Mouse (Mus musculus): ENCODE data around the gene Olfr812. TPM values are rescaled to one million over a fixed set of nuclear protein-coding genes. Genes with fewer than 3 reads are reported as not detected.
"Not testable (repeated sequence)": the region's sequence is repeated elsewhere in the genome, so short reads cannot be mapped to it uniquely, and the experiment has no call there.

Gene Olfr812
- total RNA-seq (2021): not detected
- long read RNA-seq, experiment 1: 0 reads
- long read RNA-seq, experiment 2: 0 reads

GRCm38 (mm10) chr10:129845994-129846393 lies at the start of gene Olfr812:
Gene Olfr812 (minus strand): TSS chr10:129846094.
- no peak for TF ChIP-seq CTCF (conservative IDR thresholded peaks at IDR 0.05)
- no peak within 1 kb of the TSS for H3K27ac ChIP-seq
- no peak for DNase-seq (ENCODE audit: low spot score in 2 of 2)
- H3K4me3 ChIP-seq: no peak within 1 kb of the TSS

- Histone ChIP-seq H3K27ac (no peak overlapping the region), H3K4me3 (no peak overlapping the region)
- no peak for TF ChIP-seq CTCF (conservative IDR thresholded peaks at IDR 0.05)
- no peak for DNase-seq (ENCODE audit: low spot score in 2 of 2)
Measured at GRCm38 (mm10) chr10:129885934-129886333, 40.0 kb upstream of the Olfr812 start.

GRCm38 (mm10) chr10:129885496-129885895 lies 39.6 kb upstream of the Olfr812 start:
- DNase-seq (ENCODE audit: low spot score in 2 of 2); H3K4me3 ChIP-seq; H3K27ac ChIP-seq: not testable (repeated sequence)

GRCm38 (mm10) chr10:129879751-129880150 lies 33.9 kb upstream of the Olfr812 start, which contains the start of gene Olfr814:
Gene Olfr814 (minus strand): TSS chr10:129879851.
- H3K4me3 ChIP-seq; DNase-seq (ENCODE audit: low spot score in 2 of 2); H3K27ac ChIP-seq: not testable (repeated sequence)

- no peak within 1 kb of the TSS for H3K4me3 ChIP-seq
- TF ChIP-seq CTCF (conservative IDR thresholded peaks at IDR 0.05): no peak
- no peak for DNase-seq (ENCODE audit: low spot score in 2 of 2)
- H3K27ac ChIP-seq: no peak within 1 kb of the TSS
Measured at GRCm38 (mm10) chr10:129855067-129855466, 9.2 kb upstream of the Olfr812 start, which contains the start of gene Olfr813. Gene Olfr813 (plus strand): TSS chr10:129855367.

GRCm38 (mm10) chr10:129847343-129847742 lies 1.4 kb upstream of the Olfr812 start:
- Histone ChIP-seq H3K27ac (no peak overlapping the region), H3K4me3 (no peak overlapping the region)
- no peak for DNase-seq (ENCODE audit: low spot score in 2 of 2)
- TF ChIP-seq CTCF (conservative IDR thresholded peaks at IDR 0.05): no peak

GRCm38 (mm10) chr10:129804296-129804695 lies 41.6 kb downstream of the Olfr812 start, which contains the start of gene Olfr811:
Gene Olfr811 (minus strand): TSS chr10:129804396.
- no peak for TF ChIP-seq CTCF (conservative IDR thresholded peaks at IDR 0.05)
- Histone ChIP-seq H3K4me3 (no peak within 1 kb of the TSS), H3K27ac (no peak within 1 kb of the TSS)
- DNase-seq (ENCODE audit: low spot score in 2 of 2): no peak

GRCm38 (mm10) chr10:129794817-129795216 lies 51.1 kb downstream of the Olfr812 start, which contains the start of gene Olfr810:
Gene Olfr810 (minus strand): TSS chr10:129794917.
- no peak within 1 kb of the TSS for H3K4me3 ChIP-seq
- DNase-seq (ENCODE audit: low spot score in 2 of 2): no peak
- no peak within 1 kb of the TSS for H3K27ac ChIP-seq
- no peak for TF ChIP-seq CTCF (conservative IDR thresholded peaks at IDR 0.05)

Other genes with a start within 250 kb of the Olfr812 start
- gene Olfr796, start 233.5 kb downstream of the Olfr812 start, total RNA-seq (2021): not detected
- not detected for gene Olfr798, start 218.2 kb downstream of the Olfr812 start, total RNA-seq (2021)
- gene Olfr799, start 208.6 kb downstream of the Olfr812 start, total RNA-seq (2021): not detected
- gene Olfr800, start 188.4 kb downstream of the Olfr812 start, total RNA-seq (2021): not detected
- gene Olfr801, start 172.2 kb downstream of the Olfr812 start, total RNA-seq (2021): not detected
- not detected for gene Olfr802, start 157.9 kb downstream of the Olfr812 start, total RNA-seq (2021)
- not detected for gene Olfr803, start 151.8 kb downstream of the Olfr812 start, total RNA-seq (2021)
- gene Olfr804, start 142.9 kb downstream of the Olfr812 start, total RNA-seq (2021): not detected
- gene Olfr805, start 116.7 kb downstream of the Olfr812 start, total RNA-seq (2021): not detected
- gene Olfr806, start 104.2 kb downstream of the Olfr812 start, total RNA-seq (2021): not detected
- gene Olfr807, start 88.3 kb downstream of the Olfr812 start, total RNA-seq (2021): not detected
- gene Olfr808, start 80.6 kb downstream of the Olfr812 start, total RNA-seq (2021): not detected
- not detected for gene Olfr809, start 71.5 kb downstream of the Olfr812 start, total RNA-seq (2021)
- not detected for gene Olfr810, start 51.2 kb downstream of the Olfr812 start, total RNA-seq (2021)
- gene Olfr811, start 41.7 kb downstream of the Olfr812 start, total RNA-seq (2021): not detected
- not detected for gene Olfr813, start 9.3 kb upstream of the Olfr812 start, total RNA-seq (2021)
- gene Olfr814, start 33.8 kb upstream of the Olfr812 start, total RNA-seq (2021): not detected
- gene Olfr815, start 59.8 kb upstream of the Olfr812 start, total RNA-seq (2021): not detected
- not detected for gene Olfr816, start 69.5 kb upstream of the Olfr812 start, total RNA-seq (2021)
- gene Olfr818, start 103.0 kb upstream of the Olfr812 start, total RNA-seq (2021): not detected
- gene Olfr819, start 121.2 kb upstream of the Olfr812 start, total RNA-seq (2021): not detected
- gene Olfr247, start 130.0 kb upstream of the Olfr812 start, total RNA-seq (2021): not detected
- not detected for gene Gm10310, start 139.0 kb upstream of the Olfr812 start, total RNA-seq (2021)
- gene Olfr820, start 166.5 kb upstream of the Olfr812 start, total RNA-seq (2021): not detected
- gene Olfr821, start 184.3 kb upstream of the Olfr812 start, total RNA-seq (2021): not detected
- not detected for gene Olfr822, start 225.1 kb upstream of the Olfr812 start, total RNA-seq (2021)

Data from layer of hippocampus, adult 2 months (tissue).